Mouse (Mus musculus) limb, embryonic 11.5 days (tissue): ENCODE data around the gene Trio. TPM values are rescaled to one million over a fixed set of nuclear protein-coding genes. Genes with fewer than 3 reads are reported as not detected.

Experiments
- ATAC-seq: fragments of 200-750 bp; cut with Nextera tagmentation; 2 replicates; pipeline ENCODE4 v1.8.0; 2017; ENCODE audit warnings: low read depth; ENCODE audit not compliant: insufficient number of reproducible peaks, low FRiP score, low TSS enrichment
- DNase-seq: peaks from one replicate; pipeline ENCODE4 v3.0.0-alpha.2; 2015; ENCODE audit warnings: low spot score
- H3K27ac ChIP-seq: fragments of 300-500 bp; sonication (generic); replicated peaks from 2 replicates; pipeline ENCODE4 v1.5.1; 2014; ENCODE audit warnings: low read depth, mild to moderate bottlenecking, low read length
- H3K27me3 ChIP-seq: fragments of 300-500 bp; sonication (generic); 2 replicates; pipeline ENCODE4 v1.6.1; 2014; ENCODE audit warnings: mild to moderate bottlenecking, low read length, mixed read lengths; ENCODE audit not compliant: control insufficient read depth, insufficient read depth
- H3K36me3 ChIP-seq: fragments of 300-500 bp; sonication (generic); 2 replicates; pipeline ENCODE4 v1.6.1; 2014; ENCODE audit warnings: mild to moderate bottlenecking, low read length, moderate library complexity, mixed read lengths; ENCODE audit not compliant: control insufficient read depth, insufficient read depth
- H3K4me1 ChIP-seq: fragments of 300-500 bp; sonication (generic); 2 replicates; pipeline ENCODE4 v1.6.1; 2014; ENCODE audit warnings: low read length, mixed read lengths; ENCODE audit not compliant: control insufficient read depth, insufficient read depth
- H3K4me2 ChIP-seq: fragments of 300-500 bp; sonication (generic); 2 replicates; pipeline ENCODE4 v1.6.1; 2014; ENCODE audit warnings: low read depth, mild to moderate bottlenecking, moderate library complexity; ENCODE audit not compliant: severe bottlenecking
- H3K4me3 ChIP-seq: fragments of 300-500 bp; sonication (generic); 2 replicates; pipeline ENCODE4 v1.5.1; 2014; ENCODE audit warnings: low read depth, low read length
- H3K9ac ChIP-seq: fragments of 300-500 bp; sonication (generic); 2 replicates; pipeline ENCODE4 v1.6.1; 2014; ENCODE audit warnings: mild to moderate bottlenecking, low read length
- H3K9me3 ChIP-seq: fragments of 300-500 bp; sonication (generic); 2 replicates; pipeline ENCODE4 v1.6.1; 2016; ENCODE audit warnings: low read length; ENCODE audit not compliant: control insufficient read depth
- WGBS: fragments of 180-500 bp; shearing (Covaris S2); extraction: QIAGEN DNeasy Blood & Tissue Kit; methylation state at CpG from one replicate; pipeline ENCODE4 v1.1.7; 2014; 5-methylcytosine and 5-hydroxymethylcytosine counted together
- polyA plus RNA-seq: library from polyadenylated mRNA; unstranded; fragments of >200 nt; fragmentation: Nextera tagmentation; extraction: Ambion mirVana; gene quantifications from 2 replicates; pipeline ENCODE4 v1.2.1, GENCODE M21; 2014

Gene Trio
- polyA plus RNA-seq, 1 experiment from 2014 or later = 64.8 TPM

- Histone ChIP-seq H3K4me2 (no peak overlapping the region), H3K9me3 (no peaks in the 10 kb centered on the region), H3K27ac (no peak overlapping the region), H3K27me3 (no peaks in the 10 kb centered on the region), H3K4me3 (no peak overlapping the region), H3K9ac (no peak overlapping the region), H3K4me1 (no peaks in the 10 kb centered on the region; the same call in none of the 2 replicates), H3K36me3 (no peaks in the 10 kb centered on the region)
- 94% methylated on average over 6 of the region's 6 CpGs for WGBS
- no peak for DNase-seq
- no peak for ATAC-seq
These were observed 2.9 kb upstream of the Trio start for GRCm38 (mm10) chr15:28028542-28028941.

GRCm38 (mm10) chr15:28026167-28026481 lies 476 bp upstream of the Trio start:
- DNase-seq (no peak), ATAC-seq (no peak)
- WGBS = under 1% methylated on average over 18 of the region's 18 CpGs
- no peak overlapping the region for H3K27ac ChIP-seq
- H3K36me3 ChIP-seq = no peaks in the 10 kb centered on the region
- no peak overlapping the region for H3K9ac ChIP-seq
- no peaks in the 10 kb centered on the region for H3K9me3 ChIP-seq
- no peaks in the 10 kb centered on the region for H3K27me3 ChIP-seq
- H3K4me3 ChIP-seq = peak overlapping the region; percentile 92
- H3K4me2 ChIP-seq = peak overlapping the region; percentile 91
- peaks cover 8% of the 10 kb centered on the region for H3K4me1 ChIP-seq

GRCm38 (mm10) chr15:28024965-28025338 lies 696 bp downstream of the Trio start:
- H3K4me3 ChIP-seq = peak overlapping the region; percentile 92
- H3K4me1 ChIP-seq = peaks cover 15% of the 10 kb centered on the region
- peak overlapping the region; percentile 94 for H3K9ac ChIP-seq
- under 1% methylated on average over 52 of the region's 54 CpGs for WGBS
- peak overlapping the region; percentile 91 for H3K4me2 ChIP-seq
- no peaks in the 10 kb centered on the region for H3K27me3 ChIP-seq
- no peaks in the 10 kb centered on the region for H3K9me3 ChIP-seq
- DNase-seq = peak; percentile 71
- H3K27ac ChIP-seq = peak overlapping the region; percentile 96
- no peaks in the 10 kb centered on the region for H3K36me3 ChIP-seq
- ATAC-seq = peak; percentile 11

GRCm38 (mm10) chr15:28024031-28024964 lies 1.4 kb downstream of the Trio start:
- H3K9ac ChIP-seq = peak overlapping the region; percentile 94
- peaks cover 15% of the 10 kb centered on the region for H3K4me1 ChIP-seq
- ATAC-seq (peak; percentile 48), DNase-seq (peak; percentile 77)
- no peaks in the 10 kb centered on the region for H3K27me3 ChIP-seq
- H3K4me2 ChIP-seq = peak overlapping the region; percentile 91
- H3K27ac ChIP-seq = peak overlapping the region; percentile 96
- under 1% methylated on average over 73 of the region's 81 CpGs for WGBS
- no peaks in the 10 kb centered on the region for H3K36me3 ChIP-seq
- no peaks in the 10 kb centered on the region for H3K9me3 ChIP-seq
- peak overlapping the region; percentile 92 for H3K4me3 ChIP-seq

GRCm38 (mm10) chr15:28021591-28022209 lies 3.9 kb downstream of the Trio start:
- H3K9ac ChIP-seq = no peak overlapping the region
- DNase-seq = no peak
- H3K4me1 ChIP-seq = peaks cover 18% of the 10 kb centered on the region
- H3K27ac ChIP-seq = no peak overlapping the region
- H3K36me3 ChIP-seq = no peaks in the 10 kb centered on the region
- no peak for ATAC-seq
- WGBS = 9% methylated on average over 15 of the region's 15 CpGs
- H3K9me3 ChIP-seq = no peaks in the 10 kb centered on the region
- H3K27me3 ChIP-seq = no peaks in the 10 kb centered on the region
- H3K4me3 ChIP-seq = no peak overlapping the region
- H3K4me2 ChIP-seq = no peak overlapping the region

- Histone ChIP-seq H3K4me3 (no peak overlapping the region), H3K9ac (no peak overlapping the region), H3K27ac (no peak overlapping the region), H3K36me3 (no peaks in the 10 kb centered on the region), H3K27me3 (no peaks in the 10 kb centered on the region), H3K9me3 (no peaks in the 10 kb centered on the region), H3K4me2 (no peak overlapping the region), H3K4me1 (peaks cover 18% of the 10 kb centered on the region)
- ATAC-seq (no peak), DNase-seq (no peak)
- 47% methylated on average over 7 of the region's 7 CpGs for WGBS
These were observed 6.1 kb downstream of the Trio start for GRCm38 (mm10) chr15:28019393-28020070.

- DNase-seq (no peak), ATAC-seq (no peak)
- no peak overlapping the region for H3K9ac ChIP-seq
- no peaks in the 10 kb centered on the region for H3K36me3 ChIP-seq
- no peaks in the 10 kb centered on the region for H3K27me3 ChIP-seq
- peaks cover 13% of the 10 kb centered on the region for H3K4me1 ChIP-seq
- H3K27ac ChIP-seq = no peak overlapping the region
- H3K9me3 ChIP-seq = no peaks in the 10 kb centered on the region
- H3K4me3 ChIP-seq = no peak overlapping the region
- 77% methylated on average over 3 of the region's 3 CpGs for WGBS
- no peak overlapping the region for H3K4me2 ChIP-seq
These were observed 18.1 kb downstream of the Trio start for GRCm38 (mm10) chr15:28007516-28007915.

- ATAC-seq = no peak
- no peak overlapping the region for H3K27ac ChIP-seq
- DNase-seq = no peak
- H3K9me3 ChIP-seq = no peaks in the 10 kb centered on the region
- peaks cover 21% of the 10 kb centered on the region for H3K4me1 ChIP-seq
- H3K27me3 ChIP-seq = no peaks in the 10 kb centered on the region
- WGBS = 24% methylated on average over 5 of the region's 5 CpGs
- no peak overlapping the region for H3K4me3 ChIP-seq
- no peaks in the 10 kb centered on the region for H3K36me3 ChIP-seq
- H3K9ac ChIP-seq = no peak overlapping the region
- no peak overlapping the region for H3K4me2 ChIP-seq
These were observed 21.4 kb downstream of the Trio start for GRCm38 (mm10) chr15:28004192-28004767.
